Mouse (Mus musculus) liver, embryonic 16.5 days (tissue): Measurements from ENCODE around the gene Csgalnact2. TPM values are rescaled to one million over a fixed set of nuclear protein-coding genes. Genes with fewer than 3 reads are reported as not detected.

Experiments
- ATAC-seq: fragments of 200-750 bp; cut with Nextera tagmentation; 2 replicates; pipeline ENCODE4 v1.8.0; 2017; ENCODE audit warnings: low read depth, mild to moderate bottlenecking, moderate number of reproducible peaks, moderate library complexity
- H3K27ac ChIP-seq: fragments of 300-500 bp; sonication (generic); 2 replicates; pipeline ENCODE4 v1.5.1; 2014; ENCODE audit warnings: mild to moderate bottlenecking, low read length
- H3K27me3 ChIP-seq: fragments of 300-500 bp; sonication (generic); 2 replicates; pipeline ENCODE4 v1.6.1; 2014; ENCODE audit warnings: low read depth, low read length, mixed read lengths; ENCODE audit not compliant: control insufficient read depth, insufficient read depth
- H3K36me3 ChIP-seq: fragments of 300-500 bp; sonication (generic); 2 replicates; pipeline ENCODE4 v1.6.1; 2014; ENCODE audit warnings: mild to moderate bottlenecking; ENCODE audit not compliant: control insufficient read depth, insufficient read depth
- H3K4me1 ChIP-seq: fragments of 300-500 bp; sonication (generic); 2 replicates; pipeline ENCODE4 v1.6.1; 2014; ENCODE audit warnings: low read depth, low read length, mixed read lengths; ENCODE audit not compliant: control insufficient read depth
- H3K4me2 ChIP-seq: fragments of 300-500 bp; sonication (generic); 2 replicates; pipeline ENCODE4 v1.6.1; 2014; ENCODE audit warnings: low read depth, low read length, mixed read lengths
- H3K4me3 ChIP-seq: fragments of 300-500 bp; sonication (generic); 2 replicates; pipeline ENCODE4 v1.5.1; 2014; ENCODE audit warnings: low read depth, mild to moderate bottlenecking, low read length
- H3K9ac ChIP-seq: fragments of 300-500 bp; sonication (generic); 2 replicates; pipeline ENCODE4 v1.6.1; 2014; ENCODE audit warnings: low read depth, low read length
- H3K9me3 ChIP-seq: fragments of 300-500 bp; sonication (generic); replicated peaks from 2 replicates; pipeline ENCODE4 v1.6.1; 2016; ENCODE audit warnings: low read length; ENCODE audit not compliant: control insufficient read depth
- WGBS: fragments of 180-500 bp; shearing (Covaris S2); extraction: QIAGEN DNeasy Blood & Tissue Kit; methylation state at CpG from one replicate; pipeline ENCODE4 v1.1.7; 2014; ENCODE audit not compliant: insufficient replicate concordance; 5-methylcytosine and 5-hydroxymethylcytosine counted together
- polyA plus RNA-seq: library from polyadenylated mRNA; unstranded; fragments of >200 nt; fragmentation: Nextera tagmentation; extraction: Ambion mirVana; gene quantifications from 2 replicates; pipeline ENCODE4 v1.2.1, GENCODE M21; 2015

Gene Csgalnact2
- 5.5 and 6.5 TPM in 2 replicates for polyA plus RNA-seq

DNA sequence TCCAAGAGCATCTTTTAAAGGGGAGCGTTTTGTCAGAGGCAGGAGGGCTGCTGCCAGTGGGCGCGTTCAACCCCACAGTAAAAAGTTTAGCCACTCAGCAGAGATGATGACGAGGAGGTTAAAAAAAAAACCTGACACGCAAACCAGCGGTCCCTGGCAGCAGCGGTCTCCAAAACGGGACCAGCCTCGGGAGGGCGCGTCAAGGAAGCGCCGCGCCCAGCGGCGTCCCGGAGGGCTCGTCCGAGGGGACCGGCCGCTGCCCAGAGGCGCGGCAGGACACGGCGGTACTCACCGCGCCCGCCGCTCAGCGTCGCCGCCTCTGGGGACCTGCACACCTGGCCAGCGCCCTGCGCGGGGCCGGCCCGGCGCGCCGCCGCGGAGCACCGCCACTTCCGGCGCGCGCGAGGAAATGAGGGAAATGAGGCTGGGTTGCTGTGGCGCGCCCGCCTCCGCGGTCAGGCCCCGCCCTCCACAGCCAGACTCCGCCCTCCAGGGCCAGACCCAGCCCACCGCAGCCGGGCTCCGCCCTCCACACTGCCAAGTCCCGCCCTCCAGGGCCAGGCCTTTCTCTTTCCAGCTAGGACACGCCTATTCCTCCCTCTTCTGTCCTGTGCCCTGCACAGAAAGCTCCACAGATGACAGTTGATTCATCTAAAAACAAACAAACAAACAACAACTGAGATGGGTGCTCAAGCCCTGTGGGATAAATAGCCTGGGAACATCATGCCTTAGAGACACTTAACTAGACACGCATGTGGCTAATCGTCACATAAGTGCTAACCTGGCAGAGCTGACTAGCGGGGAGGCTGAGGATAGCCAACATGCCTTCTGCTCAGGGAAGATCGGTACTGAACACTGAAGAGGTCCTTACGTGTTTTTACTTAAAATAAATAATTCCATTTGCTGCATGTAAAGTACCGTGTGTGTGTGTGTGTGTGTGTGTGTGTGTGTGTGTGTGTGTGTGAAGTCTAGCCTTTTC lies at the start of gene Csgalnact2:
TSS of gene Csgalnact2 (minus strand) at position 410 of the 979 bp plus-strand sequence.
- H3K9me3 ChIP-seq, result no peaks in the 10 kb centered on the region
- peaks cover 9% of the 10 kb centered on the region for H3K4me1 ChIP-seq
- peak within 1 kb of the TSS; percentile 82 for H3K4me3 ChIP-seq
- H3K27ac ChIP-seq, result peak within 1 kb of the TSS; percentile 87
- no peaks in the 10 kb centered on the region for H3K36me3 ChIP-seq
- ATAC-seq, result peak; percentile 96
- H3K9ac ChIP-seq, result peak within 1 kb of the TSS; percentile 82
- 5% methylated on average over 66 of the region's 66 CpGs for WGBS
- no peaks in the 10 kb centered on the region for H3K27me3 ChIP-seq
- H3K4me2 ChIP-seq, result peak within 1 kb of the TSS; percentile 89

DNA sequence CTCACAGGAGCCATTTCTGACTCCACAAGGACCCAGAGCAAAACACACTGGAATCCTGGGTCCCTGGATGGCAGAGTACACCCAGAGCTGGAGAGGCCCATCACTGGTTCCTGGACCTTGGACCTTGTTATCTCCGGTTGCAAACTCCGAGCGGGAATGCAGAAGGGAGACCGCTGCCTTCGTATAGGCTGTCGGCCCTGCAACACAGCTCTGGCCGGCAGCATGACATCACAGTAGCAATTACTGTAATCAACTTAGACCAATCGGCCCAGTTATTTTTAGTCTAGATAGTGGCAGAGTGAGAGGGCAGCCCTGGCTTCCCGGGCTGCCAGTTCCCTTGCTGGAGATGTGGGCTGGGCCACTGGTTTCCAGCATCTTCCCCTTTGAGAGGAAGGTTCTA lies 49.7 kb upstream of the Csgalnact2 start:
- H3K4me1 ChIP-seq, result no peaks in the 10 kb centered on the region
- no peak overlapping the region for H3K9ac ChIP-seq
- H3K4me3 ChIP-seq, result no peak overlapping the region
- ATAC-seq, result peak; percentile 35; the same call in 1 of the 2 replicates
- 50% methylated on average over 9 of the region's 9 CpGs for WGBS
- no peaks in the 10 kb centered on the region for H3K36me3 ChIP-seq
- H3K4me2 ChIP-seq, result no peak overlapping the region
- no peak overlapping the region for H3K27ac ChIP-seq
- no peaks in the 10 kb centered on the region for H3K9me3 ChIP-seq
- peaks cover 2% of the 10 kb centered on the region for H3K27me3 ChIP-seq

DNA sequence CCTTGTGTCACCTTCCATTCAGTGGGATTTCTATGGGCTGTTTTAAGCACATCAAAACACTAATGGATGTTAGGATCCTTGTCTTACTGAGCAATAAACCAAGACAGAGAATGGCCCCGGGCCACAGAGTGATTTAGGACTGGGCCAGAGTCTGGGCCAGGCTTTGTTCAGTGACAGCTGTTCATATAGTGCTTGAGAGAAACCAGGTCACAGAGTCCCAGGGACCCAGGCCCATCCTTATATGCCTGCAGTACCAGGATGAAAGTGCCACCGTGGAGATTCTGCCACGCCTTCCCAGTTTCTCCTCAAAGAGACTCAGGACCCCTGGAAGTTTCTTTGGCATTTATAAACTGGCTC lies 48.3 kb upstream of the Csgalnact2 start:
- H3K9ac ChIP-seq, result no peak overlapping the region
- H3K27ac ChIP-seq, result no peak overlapping the region
- no peaks in the 10 kb centered on the region for H3K36me3 ChIP-seq
- WGBS, result 66% methylated on average over 3 of the region's 3 CpGs
- H3K27me3 ChIP-seq, result no peaks in the 10 kb centered on the region
- no peak overlapping the region for H3K4me2 ChIP-seq
- no peaks in the 10 kb centered on the region for H3K4me1 ChIP-seq
- no peak for ATAC-seq
- H3K4me3 ChIP-seq, result no peak overlapping the region
- H3K9me3 ChIP-seq, result no peaks in the 10 kb centered on the region

GRCm38 (mm10) chr6:118186620-118187284 lies 47.8 kb upstream of the Csgalnact2 start:
- Histone ChIP-seq H3K27me3 (no peaks in the 10 kb centered on the region), H3K36me3 (no peaks in the 10 kb centered on the region), H3K27ac (no peak overlapping the region), H3K9me3 (no peaks in the 10 kb centered on the region), H3K4me1 (no peaks in the 10 kb centered on the region), H3K4me2 (no peak overlapping the region), H3K4me3 (no peak overlapping the region), H3K9ac (no peak overlapping the region)
- WGBS, result 64% methylated on average over 17 of the region's 17 CpGs
- no peak for ATAC-seq

DNA sequence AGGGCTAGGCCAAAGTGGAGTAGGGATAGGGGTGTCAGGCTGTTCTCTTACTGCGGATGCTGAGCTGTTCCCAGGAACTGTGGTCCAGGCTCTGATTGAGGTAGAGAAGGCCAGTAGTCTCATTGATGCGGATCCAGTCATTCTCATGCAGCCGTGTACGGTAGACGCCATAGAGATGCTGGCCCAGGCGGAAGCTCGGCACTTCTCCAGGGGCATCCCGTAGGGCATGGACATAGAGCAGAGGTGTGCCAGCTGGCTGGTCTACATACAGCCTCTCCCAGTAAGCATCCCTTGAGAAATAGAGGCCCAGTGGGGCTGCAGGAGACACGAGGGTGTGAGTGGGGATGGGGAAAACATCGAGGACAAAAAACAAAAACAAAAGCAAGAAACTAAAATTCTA lies 45.2 kb upstream of the Csgalnact2 start:
- Histone ChIP-seq H3K4me2 (no peak overlapping the region), H3K9ac (no peak overlapping the region), H3K9me3 (no peaks in the 10 kb centered on the region), H3K27me3 (no peaks in the 10 kb centered on the region), H3K4me1 (no peaks in the 10 kb centered on the region; the same call in 1 of the 2 replicates), H3K4me3 (no peak overlapping the region), H3K36me3 (no peaks in the 10 kb centered on the region), H3K27ac (no peak overlapping the region)
- no peak for ATAC-seq
- 67% methylated on average over 10 of the region's 10 CpGs for WGBS

GRCm38 (mm10) chr6:118180085-118180423 lies 41.1 kb upstream of the Csgalnact2 start:
- Histone ChIP-seq H3K9me3 (no peaks in the 10 kb centered on the region), H3K27ac (no peak overlapping the region), H3K27me3 (no peaks in the 10 kb centered on the region), H3K4me3 (no peak overlapping the region), H3K9ac (no peak overlapping the region), H3K4me1 (no peaks in the 10 kb centered on the region; the same call in 1 of the 2 replicates), H3K4me2 (no peak overlapping the region), H3K36me3 (no peaks in the 10 kb centered on the region)
- 68% methylated on average over 12 of the region's 12 CpGs for WGBS
- no peak for ATAC-seq

DNA sequence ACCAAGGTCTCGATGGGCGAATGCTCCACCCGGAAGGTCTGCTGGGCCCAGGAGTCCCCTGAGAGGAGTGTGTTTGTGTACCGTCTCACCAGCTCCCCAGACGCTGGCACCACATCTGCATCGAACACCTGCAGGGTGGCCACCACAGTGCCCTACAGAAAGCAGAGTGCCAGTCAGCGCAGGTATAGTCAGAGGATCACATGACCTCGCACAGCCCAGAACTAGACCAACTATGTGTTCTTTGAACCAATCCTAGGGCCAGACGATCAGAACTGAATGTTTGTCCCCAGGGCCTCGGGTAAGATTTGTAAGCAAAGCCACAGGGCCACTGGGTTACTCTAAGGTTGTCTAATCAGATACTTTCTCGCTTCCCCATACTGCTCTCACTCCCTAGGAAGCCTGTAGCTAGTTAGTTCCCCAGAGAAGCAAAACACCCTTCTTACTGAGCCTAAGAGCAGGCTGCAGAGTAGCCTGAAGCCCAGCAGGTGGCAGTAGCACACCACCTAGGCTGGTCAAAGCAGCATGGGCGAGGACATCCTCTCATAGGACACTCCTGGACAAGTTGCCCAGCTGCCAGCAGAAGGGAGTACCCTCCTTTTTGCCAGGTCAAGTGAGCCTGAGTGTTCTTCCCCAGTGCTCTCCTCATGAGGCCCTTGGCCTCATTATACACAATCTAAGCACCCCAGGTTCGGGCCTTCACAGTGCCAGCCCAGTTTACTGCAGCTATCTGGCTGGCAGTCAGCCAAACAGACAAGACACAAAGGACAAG lies 40.6 kb upstream of the Csgalnact2 start:
- 50% methylated on average over 13 of the region's 13 CpGs for WGBS

DNA sequence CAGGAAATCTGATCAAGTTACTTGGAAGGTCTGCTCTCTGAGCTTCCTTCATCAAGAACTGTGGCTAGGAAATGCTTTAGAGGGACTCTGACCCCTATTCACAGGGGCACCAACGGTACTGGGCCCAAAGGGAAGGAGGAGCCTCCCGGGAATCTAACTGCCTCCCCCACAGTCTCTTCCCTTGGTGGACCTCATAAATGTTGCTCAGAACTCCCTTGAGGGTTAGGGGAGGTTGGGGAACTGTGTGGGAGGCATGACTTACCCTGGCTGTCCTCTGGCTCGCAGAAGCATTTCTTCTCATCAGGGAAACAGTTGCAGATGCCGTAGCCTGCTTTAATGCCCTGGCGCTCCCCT lies 35.0 kb upstream of the Csgalnact2 start:
- ATAC-seq, result no peak
- Histone ChIP-seq H3K9ac (no peak overlapping the region), H3K4me2 (no peak overlapping the region), H3K36me3 (no peaks in the 10 kb centered on the region), H3K27me3 (no peaks in the 10 kb centered on the region), H3K4me3 (no peak overlapping the region), H3K9me3 (no peaks in the 10 kb centered on the region), H3K27ac (no peak overlapping the region), H3K4me1 (no peaks in the 10 kb centered on the region)
- WGBS, result 59% methylated on average over 5 of the region's 5 CpGs

More for the DNA sequence above, 40.6 kb upstream of the Csgalnact2 start:
- Histone ChIP-seq H3K4me3 (no peak overlapping the region), H3K9ac (no peak overlapping the region), H3K9me3 (no peaks in the 10 kb centered on the region), H3K27ac (no peak overlapping the region), H3K4me2 (no peak overlapping the region), H3K27me3 (no peaks in the 10 kb centered on the region), H3K4me1 (no peaks in the 10 kb centered on the region; the same call in 1 of the 2 replicates), H3K36me3 (no peaks in the 10 kb centered on the region)
- ATAC-seq, result peak; percentile 60
